Mouse (Mus musculus) embryo, embryonic 10 days (tissue): ENCODE measurements around the gene Rpl36a.
"Not testable (repeated sequence)": the region's sequence is repeated elsewhere in the genome, so short reads cannot be mapped to it uniquely, and the experiment has no call there.

Source experiments
- DNase-seq: peaks from one replicate; pipeline ENCODE4 v3.0.0-alpha.2; 2015; ENCODE audit warnings: low spot score

Rpl36a gene

GRCm38 (mm10) chrX:134585103-134586002 is at the start of gene Rpl36a:
Gene Rpl36a (plus strand): TSS chrX:134585654.
- DNase-seq = peak; percentile 95

- not testable (repeated sequence) for DNase-seq
These were observed 45.7 kb upstream of the Rpl36a start for GRCm38 (mm10) chrX:134539795-134540194.

GRCm38 (mm10) chrX:134540414-134541135 is 44.9 kb upstream of the Rpl36a start:
- DNase-seq = peak; percentile 9

- DNase-seq = peak; percentile 65
These were observed 44.1 kb upstream of the Rpl36a start, which contains the start of gene Timm8a1 for GRCm38 (mm10) chrX:134541145-134541954. Gene Timm8a1 (minus strand): TSS chrX:134541865.

- DNase-seq = no peak
These were observed 43.5 kb upstream of the Rpl36a start for GRCm38 (mm10) chrX:134541955-134542308.

- DNase-seq = no peak
These were observed 38.1 kb upstream of the Rpl36a start for GRCm38 (mm10) chrX:134547330-134547729.

- peak; percentile 53 for DNase-seq
These were observed 34.6 kb upstream of the Rpl36a start for GRCm38 (mm10) chrX:134550903-134551302.

- no peak for DNase-seq
These were observed 32.1 kb upstream of the Rpl36a start for GRCm38 (mm10) chrX:134553326-134553725.

- no peak for DNase-seq
These were observed 31.0 kb upstream of the Rpl36a start for GRCm38 (mm10) chrX:134554425-134554824.

- no peak for DNase-seq
These were observed 21.1 kb upstream of the Rpl36a start for GRCm38 (mm10) chrX:134564326-134564725.

- DNase-seq = no peak
These were observed 18.8 kb upstream of the Rpl36a start for GRCm38 (mm10) chrX:134566536-134567222.

GRCm38 (mm10) chrX:134577896-134578295 is 7.6 kb upstream of the Rpl36a start:
- DNase-seq = no peak

- DNase-seq = no peak
These were observed 4.7 kb upstream of the Rpl36a start for GRCm38 (mm10) chrX:134580528-134581305.

GRCm38 (mm10) chrX:134582270-134582669 is 3.2 kb upstream of the Rpl36a start:
- no peak for DNase-seq

GRCm38 (mm10) chrX:134582888-134583669 is 2.4 kb upstream of the Rpl36a start, which contains the start of gene Btk:
Gene Btk (minus strand): TSS chrX:134583570.
- DNase-seq = no peak

GRCm38 (mm10) chrX:134586447-134586846 is 993 bp downstream of the Rpl36a start:
- DNase-seq = no peak

- no peak for DNase-seq
These were observed 2.8 kb downstream of the Rpl36a start for GRCm38 (mm10) chrX:134588261-134588660.

- no peak for DNase-seq
These were observed 3.5 kb downstream of the Rpl36a start for GRCm38 (mm10) chrX:134588997-134589396.

GRCm38 (mm10) chrX:134589836-134590235 is 4.4 kb downstream of the Rpl36a start:
- DNase-seq = no peak
